Mouse (Mus musculus) bone marrow macrophage, adult 2 months (primary cell): ENCODE measurements at regions not wholly inside any gene's neighbourhood (a gene's known extent, or its start where the extent isn't known, plus 50 kb on each side); places are given as distances from the start of the nearest gene placed in this dataset.

Experiments used
- CTCF ChIP-seq: IDR thresholded peaks from 2 replicates; pipeline ENCODE4 v1.5.1; 2012; ENCODE audit warnings: low read depth, mild to moderate bottlenecking, low read length, moderate library complexity
- POLR2A ChIP-seq: IDR thresholded peaks from 2 replicates; pipeline ENCODE4 v1.6.1; 2012; ENCODE audit warnings: mild to moderate bottlenecking, low read depth, low read length, borderline replicate concordance

DNA sequence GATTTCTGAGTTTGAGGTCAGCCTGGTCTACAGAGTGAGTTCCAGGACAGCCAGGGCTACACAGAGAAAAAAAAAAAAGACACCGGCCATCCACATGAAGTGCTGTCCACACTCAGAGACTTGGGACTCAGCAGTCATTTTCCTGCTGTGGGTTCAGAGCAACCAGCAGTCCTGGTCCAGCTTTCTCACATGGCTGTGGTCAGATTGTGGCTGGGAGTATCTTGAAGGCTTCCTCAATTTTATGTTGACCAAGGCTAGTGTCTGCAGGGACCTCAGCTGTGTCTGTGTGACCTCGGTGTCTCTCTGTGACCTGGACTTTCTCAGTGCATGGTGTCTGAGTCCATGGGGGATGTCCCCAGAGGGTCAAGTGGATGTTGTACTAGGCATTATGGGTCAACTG is 90.7 kb upstream of the Runx3 start:
- TF ChIP-seq CTCF, result no peak
- no peak for TF ChIP-seq POLR2A
